Mouse (Mus musculus) liver, postnatal 0 days (tissue): ENCODE measurements around the gene Parp3.

Source experiments
- CTCF ChIP-seq: sonication (generic); IDR thresholded peaks from 2 replicates; pipeline ENCODE4 v1.5.1; 2016; ENCODE audit warnings: antibody characterized with exemption, low read depth
- EP300 ChIP-seq: IDR thresholded peaks from 2 replicates; pipeline ENCODE4 v1.6.1; 2016; ENCODE audit warnings: antibody characterized with exemption, low read depth, mild to moderate bottlenecking

- TF ChIP-seq CTCF (no peak), EP300 (no peak)
Measured at GRCm38 (mm10) chr9:106467746-106468145, 9.0 kb downstream of the Parp3 start.
